Mouse (Mus musculus) liver, adult 2 months (tissue): ENCODE results near the gene Hoxb3. TPM values are rescaled to one million over a fixed set of nuclear protein-coding genes. Genes with fewer than 3 reads are reported as not detected.
A peak's percentile ranks its signal among the peaks of the same experiment; 100 is the strongest.

ENCODE experiments used
- DNase-seq: peaks from one replicate; pipeline ENCODE4 v3.0.0-alpha.2; 2011; ENCODE audit warnings: low read depth, low spot score; ENCODE audit errors: extremely low read depth
- H3K27ac ChIP-seq: fragments of 200-500 bp; replicated peaks from 2 replicates; pipeline ENCODE4 v1.5.1; 2012; ENCODE audit warnings: low read depth, mild to moderate bottlenecking, control low read depth, inconsistent platforms, low read length; ENCODE audit not compliant: insufficient read depth
- H3K27me3 ChIP-seq: fragments of 200-500 bp; 2 replicates; pipeline ENCODE4 v1.6.1; 2012; ENCODE audit warnings: mild to moderate bottlenecking, moderate library complexity, low read length, inconsistent platforms; ENCODE audit not compliant: control insufficient read depth, insufficient read depth
- H3K36me3 ChIP-seq: fragments of 200-500 bp; 2 replicates; pipeline ENCODE4 v1.6.1; 2012; ENCODE audit warnings: low read length, inconsistent platforms; ENCODE audit not compliant: control insufficient read depth, insufficient read depth
- H3K4me1 ChIP-seq: fragments of 200-500 bp; 2 replicates; pipeline ENCODE4 v1.6.1; 2011; ENCODE audit warnings: low read length; ENCODE audit not compliant: control insufficient read depth, insufficient read depth
- H3K4me3 ChIP-seq: fragments of 200-500 bp; 2 replicates; pipeline ENCODE4 v1.5.1; 2011; ENCODE audit warnings: low read depth, mild to moderate bottlenecking, control low read depth, low read length, moderate library complexity; ENCODE audit not compliant: insufficient read depth
- H3K79me2 ChIP-seq: fragments of 200-500 bp; 2 replicates; pipeline ENCODE4 v1.6.1; 2012; ENCODE audit warnings: inconsistent platforms, mild to moderate bottlenecking, low read length, moderate library complexity; ENCODE audit not compliant: control insufficient read depth, insufficient read depth
- H3K9ac ChIP-seq: fragments of 200-500 bp; 2 replicates; pipeline ENCODE4 v1.6.1; 2012; ENCODE audit warnings: low read depth, mild to moderate bottlenecking, control low read depth, inconsistent platforms, low read length
- CTCF ChIP-seq: fragments of 200-500 bp; IDR thresholded peaks from 2 replicates; pipeline ENCODE4 v1.5.1; 2011; ENCODE audit warnings: low read depth, low read length, control low read depth
- POLR2A ChIP-seq: fragments of 200-500 bp; IDR thresholded peaks from 2 replicates; pipeline ENCODE4 v1.6.1; 2011; ENCODE audit warnings: low read length, control low read depth; ENCODE audit not compliant: insufficient read depth; ENCODE audit errors: extremely low read depth
- WGBS: fragments of 180-500 bp; shearing (Covaris S2); methylation state at CpG from one replicate; pipeline ENCODE4 v1.1.7; 2018; 5-methylcytosine and 5-hydroxymethylcytosine counted together
- polyA plus RNA-seq: library from polyadenylated mRNA; depleted of rRNA; stranded (reverse); fragments of >200 nt; gene quantifications from 2 replicates; pipeline ENCODE4 v1.2.3, GENCODE M21; 2012
- total RNA-seq: library from RNA; depleted of rRNA; stranded (reverse); fragments of >200 nt; gene quantifications from 2 replicates; pipeline ENCODE4 v1.2.3, GENCODE M21; 2014

Hoxb3 gene
- total and polyA plus RNA-seq, 2 experiments: 0.18 to 0.48 TPM

- H3K27ac ChIP-seq: peak overlapping the region; percentile 53
Observed at GRCm38 (mm10) chr11:96310183-96310938, 12.8 kb upstream of the Hoxb3 start.

GRCm38 (mm10) chr11:96311097-96311496, 12.0 kb upstream of the Hoxb3 start:
- Histone ChIP-seq H3K36me3 (no peaks in the 10 kb centered on the region), H3K4me3 (no peak overlapping the region), H3K27ac (peak overlapping the region; percentile 46), H3K4me1 (0 out of 2 replicates have a peak, but pooled peaks cover 5% of the 10 kb centered on the region), H3K27me3 (no peaks in the 10 kb centered on the region), H3K9ac (no peak overlapping the region), H3K79me2 (no peaks in the 10 kb centered on the region)
- TF ChIP-seq CTCF (no peak), POLR2A (no peak)
- no peak for DNase-seq
- WGBS: 19% methylated on average over 6 of the region's 6 CpGs

More at GRCm38 (mm10) chr11:96310183-96310938, 12.8 kb upstream of the Hoxb3 start:
- WGBS: 17% methylated on average over 20 of the region's 20 CpGs
- Histone ChIP-seq H3K36me3 (no peaks in the 10 kb centered on the region), H3K27me3 (no peaks in the 10 kb centered on the region), H3K9ac (no peak overlapping the region), H3K4me3 (no peak overlapping the region), H3K79me2 (no peaks in the 10 kb centered on the region), H3K4me1 (0 out of 2 replicates have a peak, but pooled peaks cover 5% of the 10 kb centered on the region)
- DNase-seq: no peak
- TF ChIP-seq CTCF: no peak
- TF ChIP-seq POLR2A: no peak

- Histone ChIP-seq H3K4me3 (peak overlapping the region; percentile 16; the same call in 1 of the 2 replicates), H3K27me3 (no peaks in the 10 kb centered on the region), H3K9ac (no peak overlapping the region), H3K79me2 (no peaks in the 10 kb centered on the region), H3K27ac (no peak overlapping the region), H3K4me1 (0 out of 2 replicates have a peak, but pooled peaks cover 5% of the 10 kb centered on the region), H3K36me3 (no peaks in the 10 kb centered on the region)
- TF ChIP-seq POLR2A: no peak
- TF ChIP-seq CTCF: peak; percentile 76
- no peak for DNase-seq
- WGBS: 5% methylated on average over 31 of the region's 31 CpGs
Observed at GRCm38 (mm10) chr11:96311520-96312417, 11.4 kb upstream of the Hoxb3 start.

DNA sequence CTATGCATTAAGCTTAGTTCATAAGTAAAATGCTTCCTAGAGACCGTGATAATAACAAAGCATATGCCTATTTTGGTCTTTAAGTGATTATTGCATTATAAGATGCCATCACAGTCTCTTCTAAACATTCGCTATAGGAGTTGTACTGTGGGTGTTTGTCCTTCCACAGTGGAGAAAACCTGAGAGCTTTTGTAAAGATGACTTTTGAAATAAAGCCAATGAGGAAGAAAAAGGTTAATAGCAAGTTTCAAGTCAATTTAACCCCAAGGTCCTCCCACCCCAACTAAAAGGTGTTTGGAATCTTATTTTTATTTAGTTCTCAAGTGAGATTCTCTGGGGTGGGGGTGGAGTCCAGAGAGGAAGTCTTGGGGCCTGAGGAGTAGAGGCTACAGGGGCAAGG, 10.0 kb upstream of the Hoxb3 start:
- no peaks in the 10 kb centered on the region for H3K79me2 ChIP-seq
- 48% methylated on average over 2 of the region's 2 CpGs for WGBS
- H3K9ac ChIP-seq: no peak overlapping the region
- DNase-seq: no peak
- no peaks in the 10 kb centered on the region for H3K36me3 ChIP-seq
- H3K27me3 ChIP-seq: peaks cover 5% of the 10 kb centered on the region; the same call in 1 of the 2 replicates
- 0 out of 2 replicates have a peak, but pooled peaks cover 5% of the 10 kb centered on the region for H3K4me1 ChIP-seq
- no peak overlapping the region for H3K27ac ChIP-seq
- TF ChIP-seq CTCF (no peak), POLR2A (no peak)
- no peak overlapping the region for H3K4me3 ChIP-seq

- no peak overlapping the region for H3K9ac ChIP-seq
- DNase-seq: no peak
- no peak for TF ChIP-seq POLR2A
- TF ChIP-seq CTCF: no peak
- no peaks in the 10 kb centered on the region for H3K36me3 ChIP-seq
- peaks cover 8% of the 10 kb centered on the region for H3K27me3 ChIP-seq
- 11% methylated on average over 12 of the region's 12 CpGs for WGBS
- no peak overlapping the region for H3K4me3 ChIP-seq
- 0 out of 2 replicates have a peak, but pooled peaks cover 5% of the 10 kb centered on the region for H3K4me1 ChIP-seq
- peak overlapping the region; percentile 62 for H3K27ac ChIP-seq
- H3K79me2 ChIP-seq: no peaks in the 10 kb centered on the region
Observed at GRCm38 (mm10) chr11:96313806-96314428, 9.2 kb upstream of the Hoxb3 start.
